Mouse (Mus musculus) ZHBTc4 (cell line): ENCODE measurements around the gene Tnxb.
"Not testable (repeated sequence)": the region's sequence is repeated elsewhere in the genome, so short reads cannot be mapped to it uniquely, and the experiment has no call there.

Experiments used
- DNase-seq: peaks from one replicate; pipeline ENCODE4 v3.0.0-alpha.2; 2011; ENCODE audit warnings: low read depth, low spot score

Tnxb gene

DNA sequence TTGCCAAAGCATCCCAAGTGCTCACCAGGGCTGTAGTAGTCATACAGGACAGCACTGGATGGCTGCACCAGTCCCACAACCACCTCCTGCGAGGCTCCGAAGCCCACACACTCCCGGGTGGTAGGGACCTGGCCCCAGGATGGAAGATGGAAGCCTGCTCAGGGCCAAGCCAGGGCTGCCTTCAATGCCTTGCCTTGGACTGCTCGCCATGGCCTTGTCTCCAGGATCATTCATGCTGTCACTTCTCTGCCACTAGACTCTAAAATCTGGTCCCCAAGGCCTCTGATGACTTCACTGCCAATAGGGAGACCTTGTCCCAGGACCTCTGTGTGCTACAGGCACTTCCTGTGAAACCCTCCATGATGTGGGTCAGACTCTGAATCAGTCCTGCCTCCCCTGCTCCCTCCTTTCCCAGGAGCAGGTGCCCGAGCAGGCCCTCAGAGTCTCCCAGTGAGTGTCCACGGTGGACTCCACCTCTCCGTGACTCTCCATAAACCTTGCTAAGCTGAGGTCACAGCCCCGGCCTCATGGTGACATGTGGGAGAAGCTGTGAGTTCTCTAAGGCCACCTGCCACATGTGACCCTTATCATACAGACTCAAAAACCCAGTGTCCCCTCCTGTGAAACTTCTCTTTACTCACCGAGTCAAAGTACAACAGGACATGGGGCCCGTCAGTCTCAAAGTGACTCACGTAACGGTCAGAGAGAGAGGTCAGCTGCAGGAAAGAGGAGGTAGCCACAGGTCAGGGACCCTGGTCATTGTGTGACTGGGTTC, 59.6 kb downstream of the Tnxb start:
- DNase-seq = not testable (repeated sequence)

DNA sequence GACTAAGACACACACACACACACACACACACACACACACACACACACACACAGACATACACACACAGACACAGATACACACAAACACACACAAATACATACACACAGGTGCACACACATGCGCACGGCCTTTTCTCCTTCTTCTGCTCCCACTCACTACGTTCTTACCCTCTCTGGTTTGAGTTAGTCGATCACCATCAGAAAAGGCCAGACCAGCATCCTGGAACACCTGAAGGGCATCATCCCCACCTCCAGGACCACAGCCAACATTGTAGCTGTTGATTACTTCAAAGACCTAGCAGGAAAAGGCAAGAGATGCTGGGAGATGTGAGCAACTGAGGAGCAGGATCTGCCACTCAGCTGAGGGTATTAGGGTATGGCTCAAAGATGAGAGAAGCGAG, 67.1 kb downstream of the Tnxb start:
- not testable (repeated sequence) for DNase-seq

DNA sequence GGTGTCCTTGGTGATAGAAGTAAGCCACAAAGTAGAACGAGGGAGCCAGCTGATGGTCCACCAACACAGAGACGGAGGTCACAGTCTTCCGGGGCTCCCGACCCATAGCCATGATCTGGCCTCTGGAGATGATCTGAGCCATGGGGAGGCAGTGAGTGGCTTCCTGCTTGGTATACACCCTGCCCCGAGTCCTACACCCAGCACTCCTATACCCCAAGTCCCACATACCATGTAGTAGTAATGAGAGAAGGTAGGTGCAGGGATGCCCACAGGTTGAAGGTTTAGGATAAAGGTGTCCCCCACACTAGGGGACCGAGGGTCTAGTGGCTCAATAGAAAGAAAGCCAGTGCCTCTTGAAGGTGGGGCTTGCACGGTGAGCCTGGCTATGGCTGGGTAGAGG, 69.4 kb downstream of the Tnxb start:
- DNase-seq = not testable (repeated sequence)

DNA sequence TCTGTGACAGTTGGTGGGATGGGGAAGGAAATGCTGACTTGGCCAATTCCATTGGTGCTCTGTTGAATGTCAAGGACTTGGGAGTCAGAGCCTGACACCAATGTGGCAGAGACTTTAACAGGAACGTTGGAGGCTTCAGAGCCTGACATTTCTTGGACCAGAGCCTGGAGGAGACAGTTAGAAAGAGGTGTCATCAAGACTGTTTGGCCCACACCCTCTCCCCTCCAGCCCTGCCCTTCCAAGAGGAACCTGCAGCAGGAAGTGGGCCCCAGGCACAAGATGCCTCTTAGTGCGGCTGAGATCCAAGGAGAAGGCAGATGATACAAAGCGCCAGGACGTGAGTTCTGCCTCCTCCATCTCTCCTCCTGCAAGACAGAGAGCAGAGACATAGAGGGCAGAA, 69.9 kb downstream of the Tnxb start:
- DNase-seq = no peak

DNA sequence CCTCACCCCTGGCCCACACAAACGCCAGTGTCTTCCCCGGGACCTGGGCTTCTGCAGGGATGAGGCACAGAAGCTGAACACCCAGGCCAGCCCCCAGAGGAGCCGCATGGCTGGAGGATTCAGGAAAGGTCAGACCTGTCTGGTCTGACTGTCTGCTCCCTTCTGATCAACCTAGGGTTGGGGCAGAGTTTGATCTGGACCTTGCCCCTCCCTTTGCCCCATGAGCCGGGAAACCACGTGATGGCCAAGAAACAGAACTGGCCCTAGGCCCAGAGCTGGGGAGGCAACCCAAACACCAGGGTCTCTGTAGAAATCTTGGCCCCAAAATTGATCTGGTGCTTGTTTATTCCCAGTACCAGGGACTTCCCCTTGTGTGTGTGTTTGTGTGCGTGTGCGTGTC, 73.4 kb downstream of the Tnxb start, which contains the start of gene C4b:
Gene C4b, minus strand, starts transcription at position 164 of the 400 bp plus-strand sequence.
- no peak for DNase-seq

DNA sequence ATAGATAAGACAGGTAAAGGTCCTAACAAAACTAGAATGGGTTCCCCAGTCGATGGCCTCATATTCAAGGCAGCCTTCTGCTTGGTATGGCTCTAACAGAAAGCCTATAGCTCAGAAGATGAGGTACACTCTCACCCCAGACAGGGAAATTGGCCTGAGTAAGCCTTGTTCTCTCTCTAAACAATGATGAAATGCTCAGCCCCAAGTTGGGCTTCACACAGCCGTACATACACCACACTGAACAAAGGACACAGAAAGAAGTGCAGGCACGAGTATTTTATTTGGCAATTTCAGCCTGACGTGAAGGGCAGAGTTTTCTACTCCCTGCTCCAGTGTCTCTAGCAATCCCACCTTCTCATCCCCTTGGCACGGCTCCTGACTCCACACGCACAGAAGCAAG, 73.9 kb downstream of the Tnxb start:
- no peak for DNase-seq

DNA sequence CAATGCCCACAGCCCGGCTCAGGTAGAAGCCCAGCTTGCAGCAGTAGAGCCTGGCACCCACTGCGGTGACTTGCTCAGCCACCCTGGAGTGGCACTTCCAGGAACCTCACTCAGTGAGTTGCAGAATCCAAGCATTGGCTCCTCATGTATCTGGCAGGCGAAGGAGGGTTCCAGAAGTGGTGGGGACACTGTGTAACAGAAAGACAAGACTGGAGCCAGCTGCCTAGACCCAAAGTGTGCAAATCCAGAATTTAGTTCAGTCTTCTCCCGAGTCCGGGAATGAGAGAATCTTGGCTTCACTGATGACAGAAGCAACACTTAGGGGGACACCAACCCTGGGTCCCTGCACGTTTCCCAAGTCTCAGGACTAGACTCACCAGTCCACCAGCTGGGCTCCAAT, 74.3 kb downstream of the Tnxb start:
- DNase-seq = not testable (repeated sequence)

DNA sequence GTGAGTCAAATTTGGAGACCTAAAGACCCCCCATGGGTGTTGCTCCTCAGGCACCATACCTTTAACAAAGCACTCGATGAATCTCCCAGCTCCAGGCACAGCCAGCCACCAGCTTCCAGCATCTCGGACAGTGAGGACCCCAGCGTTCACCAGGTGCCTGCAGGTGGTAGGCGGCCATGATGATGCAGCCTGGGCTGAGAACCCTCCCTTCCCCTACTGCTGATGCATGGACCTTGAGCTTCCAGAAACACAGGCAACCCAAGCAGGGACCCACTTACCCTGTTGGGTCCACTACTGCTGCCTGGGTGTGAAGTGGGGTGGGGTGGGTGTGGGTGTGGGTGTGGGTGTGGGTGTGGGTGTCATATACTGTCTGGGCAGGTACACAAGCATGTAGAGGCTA, 74.8 kb downstream of the Tnxb start:
- not testable (repeated sequence) for DNase-seq

DNA sequence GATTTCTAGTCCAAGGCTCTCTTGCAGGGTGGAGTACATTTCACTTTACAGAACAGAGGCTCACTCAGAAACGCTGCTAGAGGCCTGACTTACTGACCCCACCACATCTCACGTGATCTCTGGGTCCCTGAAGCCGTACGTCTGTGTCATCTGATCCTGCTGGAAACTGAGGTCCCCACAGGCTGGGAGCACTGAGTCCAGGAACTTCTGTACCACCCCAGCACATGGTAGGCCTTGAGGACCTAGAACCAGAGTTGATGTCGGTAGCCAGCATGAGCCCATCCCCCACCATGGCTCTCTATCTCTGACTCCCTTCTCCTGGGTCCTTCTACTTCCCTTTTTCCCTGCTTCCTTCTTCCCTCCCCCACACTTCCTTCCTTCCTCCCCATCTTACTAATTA, 76.2 kb downstream of the Tnxb start:
- no peak for DNase-seq

DNA sequence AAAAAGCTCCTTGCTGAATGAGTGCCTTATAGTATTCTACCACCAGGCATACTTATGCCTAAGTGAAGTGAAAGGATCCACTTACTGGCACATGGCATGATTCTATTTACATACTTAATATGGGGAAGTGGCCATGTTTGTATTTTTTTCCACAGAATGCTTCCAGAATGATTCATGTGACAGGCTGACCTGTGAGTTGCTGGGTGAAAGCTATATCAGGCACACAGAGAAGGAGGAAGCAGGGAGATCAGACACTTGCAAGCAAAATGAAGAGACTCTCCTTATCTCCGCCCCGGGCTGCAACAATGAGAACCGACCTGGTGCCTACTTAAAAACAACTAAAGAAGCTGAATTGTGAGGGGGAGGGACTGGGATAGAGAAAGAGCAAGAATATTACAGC, 91.1 kb downstream of the Tnxb start:
- DNase-seq = no peak
